Mouse (Mus musculus): ENCODE results near the gene Cblb. TPM values are rescaled to one million over a fixed set of nuclear protein-coding genes. Genes with fewer than 3 reads are reported as not detected.
A peak's percentile ranks its signal among the peaks of the same experiment; 100 is the strongest.

Gene Cblb
- 35.5 and 39.6 TPM in 2 replicates for total RNA-seq (2015; ENCODE audit: low replicate concordance)
- total RNA-seq (2017; ENCODE audit: low replicate concordance), result 21.8 and 21.9 TPM in 2 replicates

- ATAC-seq (replicated peaks; ENCODE audit: low FRiP score, poor library complexity, severe bottlenecking), result peak; percentile 97
These were observed at the start of gene Cblb for GRCm38 (mm10) chr16:52031091-52031689. Gene Cblb, plus strand, starts transcription at chr16:52031225.

- no peak for ATAC-seq (replicated peaks; ENCODE audit: low FRiP score, poor library complexity, severe bottlenecking)
These were observed 45.6 kb upstream of the Cblb start for GRCm38 (mm10) chr16:51985436-51985835.

GRCm38 (mm10) chr16:51986207-51986606 is 44.8 kb upstream of the Cblb start:
- no peak for ATAC-seq (replicated peaks; ENCODE audit: low FRiP score, poor library complexity, severe bottlenecking)

GRCm38 (mm10) chr16:51987085-51987620 is 43.9 kb upstream of the Cblb start:
- ATAC-seq (replicated peaks; ENCODE audit: low FRiP score, poor library complexity, severe bottlenecking), result no peak

- no peak for ATAC-seq (replicated peaks; ENCODE audit: low FRiP score, poor library complexity, severe bottlenecking)
These were observed 43.0 kb upstream of the Cblb start for GRCm38 (mm10) chr16:51988027-51988426.

- no peak for ATAC-seq (replicated peaks; ENCODE audit: low FRiP score, poor library complexity, severe bottlenecking)
These were observed 41.8 kb upstream of the Cblb start for GRCm38 (mm10) chr16:51989259-51989658.

- ATAC-seq (replicated peaks; ENCODE audit: low FRiP score, poor library complexity, severe bottlenecking), result no peak
These were observed 31.0 kb upstream of the Cblb start for GRCm38 (mm10) chr16:52000043-52000442.

GRCm38 (mm10) chr16:52000801-52001200 is 30.2 kb upstream of the Cblb start:
- ATAC-seq (replicated peaks; ENCODE audit: low FRiP score, poor library complexity, severe bottlenecking), result no peak

- ATAC-seq (replicated peaks; ENCODE audit: low FRiP score, poor library complexity, severe bottlenecking), result no peak
These were observed 24.0 kb upstream of the Cblb start for GRCm38 (mm10) chr16:52007006-52007405.

GRCm38 (mm10) chr16:52008471-52008870 is 22.6 kb upstream of the Cblb start:
- ATAC-seq (replicated peaks; ENCODE audit: low FRiP score, poor library complexity, severe bottlenecking), result no peak

- ATAC-seq (replicated peaks; ENCODE audit: low FRiP score, poor library complexity, severe bottlenecking), result no peak
These were observed 21.6 kb upstream of the Cblb start for GRCm38 (mm10) chr16:52009421-52009820.

- ATAC-seq (replicated peaks; ENCODE audit: low FRiP score, poor library complexity, severe bottlenecking), result no peak
These were observed 18.0 kb upstream of the Cblb start for GRCm38 (mm10) chr16:52012984-52013383.

GRCm38 (mm10) chr16:52013812-52014211 is 17.2 kb upstream of the Cblb start:
- ATAC-seq (replicated peaks; ENCODE audit: low FRiP score, poor library complexity, severe bottlenecking), result no peak

- no peak for ATAC-seq (replicated peaks; ENCODE audit: low FRiP score, poor library complexity, severe bottlenecking)
These were observed 7.6 kb upstream of the Cblb start for GRCm38 (mm10) chr16:52023417-52023816.

- no peak for ATAC-seq (replicated peaks; ENCODE audit: low FRiP score, poor library complexity, severe bottlenecking)
These were observed 3.7 kb upstream of the Cblb start for GRCm38 (mm10) chr16:52027326-52027725.

GRCm38 (mm10) chr16:52029001-52029400 is 2.0 kb upstream of the Cblb start:
- no peak for ATAC-seq (replicated peaks; ENCODE audit: low FRiP score, poor library complexity, severe bottlenecking)

- peak; percentile 66 for ATAC-seq (replicated peaks; ENCODE audit: low FRiP score, poor library complexity, severe bottlenecking)
These were observed 757 bp downstream of the Cblb start for GRCm38 (mm10) chr16:52031712-52032251.

GRCm38 (mm10) chr16:52032376-52033330 is 1.6 kb downstream of the Cblb start:
- ATAC-seq (replicated peaks; ENCODE audit: low FRiP score, poor library complexity, severe bottlenecking), result no peak

GRCm38 (mm10) chr16:52033381-52034315 is 2.6 kb downstream of the Cblb start:
- ATAC-seq (replicated peaks; ENCODE audit: low FRiP score, poor library complexity, severe bottlenecking), result no peak
